Mouse (Mus musculus): ENCODE results near the gene Dlx6.

- TF ChIP-seq POLR2A (IDR thresholded peaks at IDR 0.05; ENCODE audit: low read depth, low read length) = no peak
- TF ChIP-seq CTCF (IDR thresholded peaks at IDR 0.05; ENCODE audit: extremely low read depth, insufficient read length, insufficient replicate concordance, low read depth, low read length) = peak; percentile 53; the same call in 1 of the 2 replicates
These were observed 21.8 kb downstream of the Dlx6 start for GRCm38 (mm10) chr6:6884897-6885296.

All from small intestine, adult 2 months (tissue).